ENCODE assay signal across 12 mouse cellular contexts in genomic region chr9:50633059-50633458, GRCm38 (mm10). TPM values are rescaled to one million over a fixed set of nuclear protein-coding genes. Genes with fewer than 3 reads are reported as not detected.
DNase-seq lines count a peak whose midpoint lies in the region; ATAC-seq and TF ChIP-seq lines count a peak whose summit lies in the region.
"Had no signal": no experiment of that assay in that cellular context is flagged by ENCODE, and none has a peak within 500 bp of the region (broad histone marks: within the 10 kb centered on the region; RNA-seq: fewer than 3 reads in every experiment).

No protein-coding gene starts in this region.

- 56% methylated on average over 2 of the region's 2 CpGs for WGBS in kidney, postnatal 0 days

- no peaks in the 10 kb centered on the region for H3K79me2 ChIP-seq in CH12.LX (replicated peaks; ENCODE audit: control insufficient read depth, extremely low read depth, insufficient read depth, poor library complexity, severe bottlenecking)

- DNase-seq in kidney, postnatal 0 days (ENCODE audit: low spot score) = no peak
- DNase-seq in kidney, adult 18-20 months = no peak
- DNase-seq in 416B (ENCODE audit: low read depth) (peak; percentile 56), CH12.LX (ENCODE audit: extremely low read depth) (peak; percentile 28)
- no peak for DNase-seq in cerebellum, adult 18-20 months
- DNase-seq in frontal cortex, postnatal 14 days (ENCODE audit: low spot score in 2 of 2) = no peak
- no peak for DNase-seq in adrenal gland, postnatal 10 days
- DNase-seq: cerebellum, adult 2 months had no signal

- TF ChIP-seq CTCF in kidney, postnatal 0 days (IDR thresholded peaks at IDR 0.05; ENCODE audit: low read depth) = peak; percentile 37
- TF ChIP-seq CTCF in CH12.LX (conservative IDR thresholded peaks at IDR 0.05 in 1 of 2, IDR thresholded peaks at IDR 0.05 in 1 of 2; ENCODE audit: low read depth in 2 of 2, low read length in 2 of 2) = peak in 1 of 2 experiments; percentile 42; a peak in 2 of 4 replicates

- no peak overlapping the region for H3K4me2 ChIP-seq in kidney, postnatal 0 days (ENCODE audit: low read length)
- H3K4me2 ChIP-seq in CH12.LX (ENCODE audit: insufficient read depth, low read depth, poor library complexity, severe bottlenecking) = no peak overlapping the region
- H3K4me2 ChIP-seq: lung, embryonic 15.5 days; neural tube, embryonic 13.5 days had no signal

- H3K27ac ChIP-seq in kidney, postnatal 0 days = no peak overlapping the region
- H3K27ac ChIP-seq in CH12.LX (ENCODE audit: insufficient read depth, low read depth) = no peak overlapping the region
- H3K27ac ChIP-seq: hindbrain, embryonic 10.5 days; lung, embryonic 15.5 days; neural tube, embryonic 13.5 days had no signal

- dilution Hi-C loops in CH12.LX (cut with MboI; ENCODE audit: extremely low pct_ligation_motif_present, extremely low pct_unique_long_range_greater_than_20kb, low sequenced_read_pairs) = no loop called here

- H3K4me1 ChIP-seq in kidney, postnatal 0 days (replicated peaks; ENCODE audit: insufficient read depth, low read length) = no peaks in the 10 kb centered on the region
- H3K4me1 ChIP-seq in CH12.LX (ENCODE audit: control insufficient read depth in 1 of 2, insufficient read depth in 2 of 2) = no peaks in the 10 kb centered on the region
- H3K4me1 ChIP-seq: hindbrain, embryonic 10.5 days; lung, embryonic 15.5 days; neural tube, embryonic 13.5 days had no signal

- H3K27me3 ChIP-seq in kidney, postnatal 0 days (ENCODE audit: insufficient read depth, low read length) = no peaks in the 10 kb centered on the region
- no peaks in the 10 kb centered on the region for H3K27me3 ChIP-seq in CH12.LX (replicated peaks)
- H3K27me3 ChIP-seq: lung, embryonic 15.5 days; neural tube, embryonic 13.5 days had no signal

- in situ Hi-C loops in CH12.LX (cut with MboI; ENCODE audit: low pct_ligation_motif_present, low pct_unique_long_range_greater_than_20kb, low sequenced_read_pairs) = no loop called here

- no peak for ATAC-seq in kidney, postnatal 0 days (replicated peaks; ENCODE audit: low FRiP score, low read depth)
- peak; percentile 53 for ATAC-seq in granulocyte monocyte progenitor cell, adult 5-6 weeks (replicated peaks; ENCODE audit: poor library complexity, severe bottlenecking)

- TF ChIP-seq POLR2A in CH12.LX (IDR thresholded peaks at IDR 0.05; ENCODE audit: low read depth, low read length) = no peak

- no peak; the same call in none of the 2 replicates for TF ChIP-seq RAD21 in CH12.LX (IDR thresholded peaks at IDR 0.05; ENCODE audit: low read depth, low read length)

- H3K9ac ChIP-seq in kidney, postnatal 0 days (ENCODE audit: low read depth, low read length) = no peak overlapping the region
- no peak overlapping the region for H3K9ac ChIP-seq in CH12.LX (ENCODE audit: insufficient read depth, low read depth)
- H3K9ac ChIP-seq: lung, embryonic 15.5 days; neural tube, embryonic 13.5 days had no signal

- no peak for TF ChIP-seq EP300 in CH12.LX (IDR thresholded peaks at IDR 0.05; ENCODE audit: low read length)

- H3K9me3 ChIP-seq in kidney, postnatal 0 days (replicated peaks; ENCODE audit: low read length) = no peaks in the 10 kb centered on the region
- no peaks in the 10 kb centered on the region for H3K9me3 ChIP-seq in CH12.LX (replicated peaks; ENCODE audit: low read length)
- H3K9me3 ChIP-seq: hindbrain, embryonic 10.5 days; lung, embryonic 15.5 days; neural tube, embryonic 13.5 days had no signal

- H3K36me3 ChIP-seq in kidney, postnatal 0 days (ENCODE audit: insufficient read depth, low read length) = 0 out of 2 replicates have a peak, but pooled peaks cover 9% of the 10 kb centered on the region
- peaks cover 22 to 49% of the 10 kb centered on the region in 2 experiments for H3K36me3 ChIP-seq in CH12.LX (replicated peaks in 1 of 2; ENCODE audit: control insufficient read depth in 1 of 2, insufficient read depth in 1 of 2, low read length in 1 of 2)

- no peak overlapping the region for H3K4me3 ChIP-seq in kidney, postnatal 0 days (replicated peaks; ENCODE audit: low read depth, low read length)
- no peak overlapping the region for H3K4me3 ChIP-seq in CH12.LX (replicated peaks in 1 of 3; ENCODE audit: low read depth in 2 of 3, low read length in 2 of 3, poor library complexity in 1 of 3)
- H3K4me3 ChIP-seq: hindbrain, embryonic 10.5 days; lung, embryonic 15.5 days; neural tube, embryonic 13.5 days had no signal

TF ChIP-seq in CH12.LX, 34 proteins besides CTCF, POLR2A, EP300 and RAD21:
- TF ChIP-seq SMC3 (IDR thresholded peaks at IDR 0.05; ENCODE audit: low read depth, low read length) (peak; percentile 24), CHD1 (IDR thresholded peaks at IDR 0.05; ENCODE audit: low read depth, low read length) (no peak), ZNF384 (IDR thresholded peaks at IDR 0.05; ENCODE audit: low read depth, low read length) (peak; percentile 40; the same call in 1 of the 2 replicates), USF1 (IDR thresholded peaks at IDR 0.05; ENCODE audit: low read depth, low read length) (no peak), TCF12 (IDR thresholded peaks at IDR 0.05; ENCODE audit: low read depth, low read length) (no peak), ZMIZ1 (IDR thresholded peaks at IDR 0.05; ENCODE audit: low read depth, low read length) (no peak), IRF4 (IDR thresholded peaks at IDR 0.05; ENCODE audit: low read depth, low read length) (no peak), KAT2A (IDR thresholded peaks at IDR 0.05; ENCODE audit: insufficient replicate concordance, low read length) (no peak), ZKSCAN1 (IDR thresholded peaks at IDR 0.05; ENCODE audit: borderline replicate concordance, low read depth, low read length) (no peak), ELF1 (IDR thresholded peaks at IDR 0.05; ENCODE audit: low read depth, low read length) (no peak), BHLHE40 (IDR thresholded peaks at IDR 0.05; ENCODE audit: low read depth, low read length) (no peak), ZC3H11A (IDR thresholded peaks at IDR 0.05; ENCODE audit: low read depth, low read length) (no peak), RCOR1 (conservative IDR thresholded peaks at IDR 0.05; ENCODE audit: low read depth, low read length) (no peak), JUN (IDR thresholded peaks at IDR 0.05; ENCODE audit: insufficient read depth, low read depth, low read length) (no peak), E2F4 (IDR thresholded peaks at IDR 0.05; ENCODE audit: insufficient replicate concordance, low read depth, low read length) (no peak), MEF2A (IDR thresholded peaks at IDR 0.05; ENCODE audit: borderline replicate concordance, low read depth, low read length) (no peak), NELFE (IDR thresholded peaks at IDR 0.05; ENCODE audit: low read depth, low read length) (no peak), MAZ (IDR thresholded peaks at IDR 0.05; ENCODE audit: low read depth, low read length) (no peak)

RNA-seq across cellular contexts. Expression of gene Nkapd1, which starts 15.8 kb away (rescaled TPM):
- polyA plus RNA-seq in kidney, postnatal 0 days (2015; fragmentation: Nextera tagmentation; extraction: Ambion mirVana) = 25.7 and 26.0 TPM in 2 replicates
- total RNA-seq in CH12.LX (2012; rRNA removed) = 9.6 and 10.0 TPM in 2 replicates
- 13.5 and 13.7 TPM in 2 replicates for total RNA-seq in CH12.LX (2014; rRNA removed)
- 36.7 and 38.4 TPM in 2 replicates for polyA plus RNA-seq in CH12.LX (2012; ENCODE audit: insufficient read length, low read depth)
- 26.3 and 29.6 TPM in 2 replicates for total RNA-seq in granulocyte monocyte progenitor cell, adult 5-6 weeks (2014; fragmentation: Nextera tagmentation)
- total RNA-seq in granulocyte monocyte progenitor cell, adult 5-6 weeks (2017) = 36.4 and 43.9 TPM in 2 replicates
- 10 to 100 TPM; 20.6 to 24.6 TPM for total RNA-seq in adrenal gland, postnatal 10 days (2021)

RNA-seq across cellular contexts. Expression of gene Pih1d2, which starts 15.9 kb away (rescaled TPM):
- polyA plus RNA-seq in kidney, postnatal 0 days (2015; fragmentation: Nextera tagmentation; extraction: Ambion mirVana) = 5.7 and 7.1 TPM in 2 replicates
- total RNA-seq in CH12.LX (2012; rRNA removed) (1.8 and 2.4 TPM in 2 replicates), CH12.LX (2014; rRNA removed) (4.8 and 5.5 TPM in 2 replicates)
- polyA plus RNA-seq in CH12.LX (2012; ENCODE audit: insufficient read length, low read depth) = 2.8 and 3.2 TPM in 2 replicates
- total RNA-seq in granulocyte monocyte progenitor cell, adult 5-6 weeks (2014; fragmentation: Nextera tagmentation) = 0.41 and 1.5 TPM in 2 replicates
- total RNA-seq in granulocyte monocyte progenitor cell, adult 5-6 weeks (2017) = 0.41 and 7.5 TPM in 2 replicates
- total RNA-seq in adrenal gland, postnatal 10 days (2021) = 1 to 10 TPM; 1.1 to 1.8 TPM

RNA-seq across cellular contexts. Expression of gene Dlat, which starts 26.5 kb away (rescaled TPM):
- 84.6 and 86.5 TPM in 2 replicates for polyA plus RNA-seq in kidney, postnatal 0 days (2015; fragmentation: Nextera tagmentation; extraction: Ambion mirVana)
- total RNA-seq in CH12.LX (2012; rRNA removed) = 45.2 and 49.6 TPM in 2 replicates
- 67.5 and 81.5 TPM in 2 replicates for total RNA-seq in CH12.LX (2014; rRNA removed)
- 53.4 and 55.7 TPM in 2 replicates for polyA plus RNA-seq in CH12.LX (2012; ENCODE audit: insufficient read length, low read depth)
- total RNA-seq in granulocyte monocyte progenitor cell, adult 5-6 weeks (2014; fragmentation: Nextera tagmentation) = 33.9 and 61.3 TPM in 2 replicates
- 30.4 and 48.5 TPM in 2 replicates for total RNA-seq in granulocyte monocyte progenitor cell, adult 5-6 weeks (2017)
- 100 to 1,000 TPM; 310 to 317 TPM for total RNA-seq in adrenal gland, postnatal 10 days (2021)

RNA-seq across cellular contexts. Expression of gene Timm8b, which starts 29.3 kb away (rescaled TPM):
- polyA plus RNA-seq in kidney, postnatal 0 days (2015; fragmentation: Nextera tagmentation; extraction: Ambion mirVana) = 406 and 483 TPM in 2 replicates
- total RNA-seq in CH12.LX (2012; rRNA removed) (160 and 183 TPM in 2 replicates), CH12.LX (2014; rRNA removed) (244 and 249 TPM in 2 replicates)
- polyA plus RNA-seq in CH12.LX (2012; ENCODE audit: insufficient read length, low read depth) = 119 and 155 TPM in 2 replicates
- 134 and 159 TPM in 2 replicates for total RNA-seq in granulocyte monocyte progenitor cell, adult 5-6 weeks (2014; fragmentation: Nextera tagmentation)
- total RNA-seq in granulocyte monocyte progenitor cell, adult 5-6 weeks (2017) = 238 and 258 TPM in 2 replicates
- total RNA-seq in adrenal gland, postnatal 10 days (2021) = 100 to 1,000 TPM; 164 to 170 TPM

RNA-seq across cellular contexts. Expression of gene Sdhd, which starts 29.4 kb away (rescaled TPM):
- polyA plus RNA-seq in kidney, postnatal 0 days (2015; fragmentation: Nextera tagmentation; extraction: Ambion mirVana) = 599 and 602 TPM in 2 replicates
- total RNA-seq in CH12.LX (2012; rRNA removed) = 215 and 261 TPM in 2 replicates
- total RNA-seq in CH12.LX (2014; rRNA removed) = 407 and 435 TPM in 2 replicates
- polyA plus RNA-seq in CH12.LX (2012; ENCODE audit: insufficient read length, low read depth) = 220 and 240 TPM in 2 replicates
- 172 and 230 TPM in 2 replicates for total RNA-seq in granulocyte monocyte progenitor cell, adult 5-6 weeks (2014; fragmentation: Nextera tagmentation)
- total RNA-seq in granulocyte monocyte progenitor cell, adult 5-6 weeks (2017) = 178 and 221 TPM in 2 replicates
- 100 to 1,000 TPM; 628 to 725 TPM for total RNA-seq in adrenal gland, postnatal 10 days (2021)

Comparison
In these comparisons a context has a peak if more than half of its experiments do, and no peak if none do; other contexts are left out.
1. DNase-seq: peak in 416B (single experiment) and CH12.LX (single experiment); none in kidney, postnatal 0 days (single experiment), kidney, adult 18-20 months (single experiment), cerebellum, adult 18-20 months (0 of 2), frontal cortex, postnatal 14 days (0 of 2) and adrenal gland, postnatal 10 days (single experiment).